Mouse (Mus musculus) lung, embryonic 16.5 days (tissue): ENCODE data around the gene Cisd1. TPM values are rescaled to one million over a fixed set of nuclear protein-coding genes. Genes with fewer than 3 reads are reported as not detected.

Experiments used
- ATAC-seq: fragments of 200-750 bp; cut with Nextera tagmentation; 2 replicates; pipeline ENCODE4 v1.8.0; 2017; ENCODE audit warnings: low read depth, mild to moderate bottlenecking, moderate library complexity
- H3K27ac ChIP-seq: fragments of 300-500 bp; sonication (generic); 2 replicates; pipeline ENCODE4 v1.5.1; 2014; ENCODE audit warnings: mild to moderate bottlenecking, control low read depth, low read length
- H3K27me3 ChIP-seq: fragments of 300-500 bp; sonication (generic); 2 replicates; pipeline ENCODE4 v1.6.1; 2014; ENCODE audit warnings: low read depth, low read length, mixed read lengths; ENCODE audit not compliant: control insufficient read depth, insufficient read depth
- H3K36me3 ChIP-seq: fragments of 300-500 bp; sonication (generic); 2 replicates; pipeline ENCODE4 v1.6.1; 2014; ENCODE audit warnings: low read length; ENCODE audit not compliant: control insufficient read depth, insufficient read depth
- H3K4me1 ChIP-seq: fragments of 300-500 bp; sonication (generic); replicated peaks from 2 replicates; pipeline ENCODE4 v1.6.1; 2014; ENCODE audit warnings: low read length, mixed read lengths; ENCODE audit not compliant: control insufficient read depth, insufficient read depth
- H3K4me2 ChIP-seq: fragments of 300-500 bp; sonication (generic); 2 replicates; pipeline ENCODE4 v1.6.1; 2014; ENCODE audit warnings: low read depth, low read length, control low read depth
- H3K4me3 ChIP-seq: fragments of 300-500 bp; sonication (generic); 2 replicates; pipeline ENCODE4 v1.5.1; 2014; ENCODE audit warnings: mild to moderate bottlenecking, low read length, control low read depth
- H3K9ac ChIP-seq: fragments of 300-500 bp; sonication (generic); 2 replicates; pipeline ENCODE4 v1.6.1; 2014; ENCODE audit warnings: low read length, control low read depth
- H3K9me3 ChIP-seq: fragments of 300-500 bp; sonication (generic); 2 replicates; pipeline ENCODE4 v1.6.1; 2016; ENCODE audit warnings: low read length; ENCODE audit not compliant: control insufficient read depth
- WGBS: fragments of 180-500 bp; shearing (Covaris S2); extraction: QIAGEN DNeasy Blood & Tissue Kit; methylation state at CpG from one replicate; pipeline ENCODE4 v1.1.7; 2014; 5-methylcytosine and 5-hydroxymethylcytosine counted together
- polyA plus RNA-seq: library from polyadenylated mRNA; unstranded; fragments of >200 nt; fragmentation: Nextera tagmentation; extraction: Ambion mirVana; gene quantifications from 2 replicates; pipeline ENCODE4 v1.2.1, GENCODE M21; 2015

Cisd1 gene
- polyA plus RNA-seq, 1 experiment from 2014 or later = 88.9 TPM

- 65% methylated on average over 7 of the region's 7 CpGs for WGBS
- Histone ChIP-seq H3K9me3 (no peaks in the 10 kb centered on the region), H3K36me3 (no peaks in the 10 kb centered on the region), H3K4me2 (no peak overlapping the region), H3K9ac (no peak overlapping the region), H3K27ac (no peak overlapping the region), H3K4me3 (no peak overlapping the region), H3K27me3 (no peaks in the 10 kb centered on the region), H3K4me1 (no peaks in the 10 kb centered on the region)
- ATAC-seq = no peak
These were observed 28.3 kb downstream of the Cisd1 start for GRCm38 (mm10) chr10:71316497-71316896.

- Histone ChIP-seq H3K4me1 (no peaks in the 10 kb centered on the region), H3K27me3 (no peaks in the 10 kb centered on the region), H3K4me3 (no peak overlapping the region), H3K4me2 (no peak overlapping the region), H3K9ac (no peak overlapping the region), H3K27ac (no peak overlapping the region), H3K36me3 (no peaks in the 10 kb centered on the region), H3K9me3 (no peaks in the 10 kb centered on the region)
- ATAC-seq = no peak
- WGBS = 61% methylated on average over 11 of the region's 11 CpGs
These were observed 28.7 kb downstream of the Cisd1 start for GRCm38 (mm10) chr10:71316056-71316455.

DNA sequence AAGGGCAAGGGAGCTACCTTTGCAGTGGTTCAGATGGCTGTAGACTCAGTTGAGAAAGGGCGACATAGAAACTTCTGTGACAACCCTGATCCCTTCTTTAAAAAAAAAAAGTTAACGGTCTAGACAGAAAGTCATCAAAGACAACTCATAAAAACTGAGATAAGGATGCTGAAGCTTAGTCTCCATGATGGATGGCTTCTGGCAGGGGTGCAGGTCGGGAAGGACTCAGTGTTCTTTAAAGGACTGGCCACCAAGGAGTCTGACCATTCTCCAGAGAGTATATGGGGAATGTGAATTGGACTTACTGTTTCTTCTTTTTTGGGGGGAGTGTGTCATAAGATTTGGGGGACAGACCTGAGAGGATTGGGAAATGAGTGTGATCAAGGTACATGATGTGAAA lies 30.2 kb downstream of the Cisd1 start:
- Histone ChIP-seq H3K9me3 (no peaks in the 10 kb centered on the region), H3K4me1 (no peaks in the 10 kb centered on the region), H3K9ac (no peak overlapping the region), H3K36me3 (no peaks in the 10 kb centered on the region), H3K27me3 (no peaks in the 10 kb centered on the region), H3K27ac (no peak overlapping the region), H3K4me3 (no peak overlapping the region), H3K4me2 (no peak overlapping the region)
- WGBS = 52% methylated on average over 3 of the region's 3 CpGs
- ATAC-seq = no peak

- Histone ChIP-seq H3K36me3 (no peaks in the 10 kb centered on the region), H3K27ac (no peak overlapping the region), H3K27me3 (no peaks in the 10 kb centered on the region), H3K4me1 (no peaks in the 10 kb centered on the region), H3K4me2 (no peak overlapping the region), H3K9me3 (no peaks in the 10 kb centered on the region), H3K4me3 (no peak overlapping the region), H3K9ac (no peak overlapping the region)
- 57% methylated on average over 3 of the region's 3 CpGs for WGBS
- ATAC-seq = no peak
These were observed 34.5 kb downstream of the Cisd1 start for GRCm38 (mm10) chr10:71310288-71310687.

GRCm38 (mm10) chr10:71308199-71308598 lies 36.6 kb downstream of the Cisd1 start:
- Histone ChIP-seq H3K4me2 (no peak overlapping the region), H3K36me3 (no peaks in the 10 kb centered on the region), H3K4me1 (no peaks in the 10 kb centered on the region), H3K9me3 (no peaks in the 10 kb centered on the region), H3K27me3 (no peaks in the 10 kb centered on the region), H3K4me3 (no peak overlapping the region), H3K27ac (no peak overlapping the region), H3K9ac (no peak overlapping the region)
- no peak for ATAC-seq
- 87% methylated on average over 5 of the region's 5 CpGs for whole genome bisulfite sequencing

DNA sequence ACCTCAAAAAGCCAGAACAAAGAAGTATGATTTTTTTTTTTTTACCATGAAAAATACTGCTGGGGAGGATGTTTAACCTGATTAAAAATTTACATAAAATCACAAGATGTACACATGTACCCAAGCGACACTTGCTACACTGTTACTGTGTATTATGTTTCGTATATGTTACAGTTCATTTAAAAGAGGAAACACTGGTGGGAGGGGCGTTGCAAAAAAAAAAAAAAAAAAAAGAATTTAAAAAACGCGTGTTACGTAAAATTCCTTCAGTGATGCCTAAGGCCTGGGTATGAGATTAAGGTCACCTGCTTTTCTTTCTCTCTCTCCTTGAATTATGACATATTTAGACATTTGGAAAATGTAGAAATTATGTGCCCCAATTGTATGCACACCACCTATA lies 38.0 kb downstream of the Cisd1 start:
- H3K4me3 ChIP-seq = no peak overlapping the region
- no peak overlapping the region for H3K27ac ChIP-seq
- H3K4me1 ChIP-seq = no peaks in the 10 kb centered on the region
- no peak overlapping the region for H3K9ac ChIP-seq
- ATAC-seq = no peak
- H3K9me3 ChIP-seq = no peaks in the 10 kb centered on the region
- H3K4me2 ChIP-seq = peak overlapping the region; percentile 40; the same call in 1 of the 2 replicates
- H3K36me3 ChIP-seq = no peaks in the 10 kb centered on the region
- H3K27me3 ChIP-seq = no peaks in the 10 kb centered on the region
- 52% methylated on average over 6 of the region's 6 CpGs for WGBS

DNA sequence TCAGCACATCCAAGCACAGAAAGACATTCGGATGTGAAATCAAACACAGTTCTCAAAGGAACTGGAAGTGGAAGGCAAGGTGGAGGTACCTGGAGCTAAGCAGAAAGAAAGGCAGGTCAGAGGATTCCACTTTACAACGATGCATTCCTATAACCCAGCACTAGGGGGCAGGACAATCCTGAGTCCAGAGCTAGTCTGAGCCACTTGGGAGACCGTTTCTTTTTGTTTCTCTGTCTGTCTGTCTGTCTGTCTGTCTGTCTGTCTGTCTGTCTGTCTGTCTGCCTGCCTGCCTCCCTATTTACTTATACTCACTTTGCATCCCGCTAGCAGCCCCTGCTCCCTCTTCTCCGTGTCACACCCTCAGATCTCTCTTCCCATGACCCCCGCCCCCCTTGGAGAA lies 38.6 kb downstream of the Cisd1 start:
- 19% methylated on average over 6 of the region's 6 CpGs for WGBS
- no peak overlapping the region for H3K9ac ChIP-seq
- H3K36me3 ChIP-seq = no peaks in the 10 kb centered on the region
- no peaks in the 10 kb centered on the region for H3K27me3 ChIP-seq
- peak overlapping the region; percentile 40 for H3K4me2 ChIP-seq
- H3K9me3 ChIP-seq = no peaks in the 10 kb centered on the region
- no peak for ATAC-seq
- H3K4me3 ChIP-seq = 0 out of 2 replicates have a peak overlapping the region, but pooled peaks have one; percentile 2
- no peak overlapping the region for H3K27ac ChIP-seq
- no peaks in the 10 kb centered on the region for H3K4me1 ChIP-seq

DNA sequence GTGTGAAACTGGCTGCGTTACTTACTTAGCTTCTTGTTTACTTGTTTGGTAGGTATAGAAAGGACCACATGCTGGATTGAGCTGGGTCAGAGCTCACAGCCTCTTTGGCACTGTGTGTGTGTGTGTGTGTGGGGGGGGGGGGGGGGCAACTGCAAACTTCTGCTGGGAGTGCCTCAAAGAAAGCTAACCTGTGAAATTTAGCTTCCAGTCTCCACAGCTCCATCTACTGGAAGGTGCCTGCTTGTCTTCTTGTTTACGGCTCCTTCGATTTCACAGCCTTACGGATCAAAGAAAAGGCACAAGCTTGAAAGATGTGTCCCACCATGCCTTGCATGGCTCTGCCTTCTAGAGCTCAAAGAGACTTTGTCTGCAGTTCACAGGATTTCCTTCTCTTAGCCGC lies 42.3 kb downstream of the Cisd1 start:
- no peak overlapping the region for H3K4me2 ChIP-seq
- H3K27ac ChIP-seq = no peak overlapping the region
- H3K36me3 ChIP-seq = no peaks in the 10 kb centered on the region
- H3K27me3 ChIP-seq = no peaks in the 10 kb centered on the region
- no peak overlapping the region for H3K9ac ChIP-seq
- WGBS = 22% methylated on average over 5 of the region's 5 CpGs
- ATAC-seq = no peak
- H3K4me3 ChIP-seq = no peak overlapping the region
- H3K9me3 ChIP-seq = no peaks in the 10 kb centered on the region
- no peaks in the 10 kb centered on the region for H3K4me1 ChIP-seq

DNA sequence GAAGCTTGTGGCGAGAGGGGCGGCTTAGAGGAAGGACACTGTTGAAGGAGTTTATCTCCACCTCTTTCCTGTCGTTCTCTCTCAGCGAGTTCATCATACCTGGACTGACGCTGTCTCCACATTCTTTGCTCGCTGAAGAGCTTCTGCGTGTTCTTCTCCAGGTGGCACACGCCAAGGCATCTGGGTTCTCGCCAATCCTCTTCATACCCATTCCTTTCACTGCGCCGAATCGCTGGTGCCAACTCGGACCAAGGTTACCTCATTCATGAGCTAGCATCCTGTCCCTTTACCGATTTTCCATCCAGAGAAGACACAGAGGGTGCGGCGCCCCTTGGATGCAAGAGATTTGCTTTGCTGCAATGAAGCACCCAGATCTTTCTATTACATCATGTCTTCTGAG lies 44.6 kb downstream of the Cisd1 start:
- Histone ChIP-seq H3K27ac (no peak overlapping the region), H3K9me3 (no peaks in the 10 kb centered on the region), H3K4me1 (no peaks in the 10 kb centered on the region), H3K4me2 (no peak overlapping the region), H3K36me3 (no peaks in the 10 kb centered on the region), H3K4me3 (no peak overlapping the region), H3K27me3 (no peaks in the 10 kb centered on the region), H3K9ac (no peak overlapping the region)
- 69% methylated on average over 16 of the region's 16 CpGs for whole genome bisulfite sequencing
- ATAC-seq = no peak

GRCm38 (mm10) chr10:71293245-71293644 lies 51.5 kb downstream of the Cisd1 start:
- Histone ChIP-seq H3K4me1 (peaks cover 5% of the 10 kb centered on the region; the same call in 1 of the 2 replicates), H3K27me3 (no peaks in the 10 kb centered on the region), H3K4me3 (no peak overlapping the region), H3K36me3 (no peaks in the 10 kb centered on the region), H3K9ac (no peak overlapping the region), H3K4me2 (no peak overlapping the region), H3K27ac (no peak overlapping the region), H3K9me3 (no peaks in the 10 kb centered on the region)
- WGBS = 55% methylated on average over 4 of the region's 4 CpGs
- ATAC-seq = no peak
